Mouse (Mus musculus): ENCODE measurements around the gene Hoxd10.

DNA sequence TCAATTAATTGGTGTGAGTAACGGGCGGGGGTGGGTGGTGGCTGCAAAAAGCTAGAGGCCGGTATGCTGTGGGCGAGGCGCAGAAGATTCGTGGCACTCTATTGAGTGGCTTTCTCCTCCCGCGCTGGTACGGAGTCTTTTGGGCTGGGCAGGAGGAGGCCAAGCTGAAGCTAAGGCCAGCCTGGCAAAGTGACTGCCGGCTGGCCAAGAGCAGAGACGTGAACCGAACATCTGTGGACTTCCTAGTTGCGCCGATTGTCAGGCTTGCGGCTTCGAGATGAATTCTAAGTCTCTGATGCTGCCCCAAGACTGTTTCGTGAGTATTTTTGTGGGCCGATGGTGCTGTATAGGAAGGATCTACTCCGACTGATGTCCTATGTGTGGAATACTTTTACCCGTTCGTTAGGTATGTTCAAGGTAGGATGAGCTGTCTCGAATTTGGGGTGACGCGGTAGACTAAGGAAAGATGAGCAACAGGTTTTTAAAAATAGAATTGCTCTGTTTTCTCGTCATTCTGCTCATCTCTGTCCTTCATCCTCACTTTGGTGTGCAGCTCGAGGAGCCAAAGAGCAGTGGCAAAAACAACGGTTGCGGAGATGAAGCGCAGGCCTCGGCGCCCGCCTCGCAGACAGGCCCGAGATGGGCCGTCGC, 24.4 kb upstream of the Hoxd10 start:
- no peak for TF ChIP-seq CTCF (IDR thresholded peaks at IDR 0.05; ENCODE audit: low read depth)
- TF ChIP-seq EP300 (optimal IDR thresholded peaks at IDR 0.05), result no peak
